Mouse (Mus musculus): ENCODE results near the gene Oser1.
A peak's percentile ranks its signal among the peaks of the same experiment; 100 is the strongest.
"Not testable (repeated sequence)": the region's sequence is repeated elsewhere in the genome, so short reads cannot be mapped to it uniquely, and the experiment has no call there.

Gene Oser1

DNA sequence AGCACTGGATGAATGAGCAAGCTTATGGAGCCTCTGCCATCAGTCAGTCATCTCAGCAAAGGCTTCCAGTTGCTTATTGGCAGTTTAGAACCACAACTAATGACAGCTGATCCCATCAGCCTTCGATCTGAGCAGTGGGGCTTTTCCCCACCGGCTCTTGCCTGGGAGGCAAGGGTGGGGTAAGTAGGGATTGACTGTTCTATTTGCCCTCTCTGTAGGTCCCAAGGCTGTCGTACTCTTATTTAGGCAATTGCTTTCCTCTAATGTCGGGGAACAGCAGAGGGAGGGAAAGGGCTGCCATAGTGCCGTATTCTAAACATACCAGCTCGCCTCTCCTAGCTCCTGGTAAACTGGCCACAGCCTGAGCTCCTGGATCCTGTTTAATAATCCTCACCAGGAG is at the start of gene Oser1:
Gene Oser1, minus strand, starts transcription at position 101 of the 400 bp plus-strand sequence.
- DNase-seq = peak; percentile 74

DNA sequence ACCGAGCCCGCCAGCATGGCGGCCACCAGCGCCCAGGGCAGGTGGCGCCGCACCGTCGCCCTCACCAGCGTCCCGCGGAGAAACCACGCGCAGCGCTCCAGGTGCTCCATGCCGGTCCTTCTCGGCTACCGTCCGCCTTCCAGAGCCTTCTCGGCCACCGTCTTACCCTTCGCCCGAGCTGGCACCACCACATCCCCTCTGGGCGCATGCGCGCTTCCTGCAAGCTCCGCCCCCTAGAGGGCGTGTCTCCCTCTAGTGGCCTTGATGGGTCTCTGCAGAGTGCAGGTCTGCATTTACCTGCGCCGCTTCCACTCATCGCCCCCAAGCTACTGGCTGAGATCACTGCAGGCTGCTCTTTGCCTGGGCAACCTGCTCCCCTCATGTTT is 48.0 kb upstream of the Oser1 start, which contains the start of gene Fitm2:
Gene Fitm2, minus strand, starts transcription at position 164 of the 386 bp plus-strand sequence.
- peak; percentile 99 for DNase-seq

DNA sequence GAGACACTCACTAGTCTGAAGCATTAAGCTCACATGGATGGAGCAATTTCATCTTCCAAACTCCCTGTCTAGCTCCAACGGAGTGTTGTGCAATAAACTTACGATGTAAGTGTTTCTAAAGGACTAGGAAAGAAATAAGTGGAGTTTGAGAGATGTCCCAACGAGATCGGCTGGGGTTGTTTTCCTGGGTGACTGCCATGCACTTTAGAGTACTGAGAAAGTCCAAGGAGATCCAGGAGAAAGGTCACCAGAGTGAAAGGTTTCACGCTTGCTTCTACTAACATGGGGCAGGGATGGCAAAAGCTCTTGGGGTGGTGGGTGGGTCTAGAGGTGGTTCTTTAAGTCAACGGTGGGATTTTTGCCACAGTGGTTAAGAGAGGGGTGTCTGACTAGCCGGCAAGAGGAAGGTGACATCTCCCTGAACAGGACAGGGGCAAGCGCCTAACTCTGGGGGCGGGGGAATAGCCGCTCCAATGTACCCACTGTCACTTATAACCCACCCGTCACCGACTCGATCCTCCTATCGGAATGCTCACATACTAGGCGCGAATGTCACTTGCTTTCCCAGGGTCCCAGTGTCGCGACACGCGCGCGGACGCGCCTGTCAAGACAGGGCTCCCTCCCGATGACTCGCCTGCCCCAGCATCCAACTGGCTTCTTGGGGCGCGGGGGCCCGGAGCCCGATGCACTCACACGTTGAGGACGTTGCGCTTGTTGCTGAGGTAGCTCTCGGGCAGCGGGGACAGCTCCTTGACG is 47.4 kb upstream of the Oser1 start:
- DNase-seq = no peak

DNA sequence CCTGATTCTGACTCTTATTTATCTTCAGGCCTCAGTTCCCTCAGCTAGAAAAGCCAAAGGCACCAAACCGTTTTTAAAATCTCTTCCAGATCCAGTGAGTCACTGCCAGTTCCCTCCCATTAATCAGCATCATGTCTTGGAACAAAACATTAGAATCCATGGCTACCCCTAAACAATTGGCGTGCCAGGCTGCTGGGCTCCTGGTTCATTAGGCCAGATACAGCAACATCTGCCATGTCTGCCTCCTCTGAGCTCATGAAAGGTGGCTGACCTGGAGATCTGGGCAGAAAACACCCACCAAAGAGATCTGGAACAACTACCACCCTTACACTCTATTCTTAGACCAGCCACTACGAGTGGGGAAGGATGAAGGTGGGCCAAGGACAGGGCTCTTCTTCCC is 46.6 kb upstream of the Oser1 start:
- DNase-seq = peak; percentile 97

DNA sequence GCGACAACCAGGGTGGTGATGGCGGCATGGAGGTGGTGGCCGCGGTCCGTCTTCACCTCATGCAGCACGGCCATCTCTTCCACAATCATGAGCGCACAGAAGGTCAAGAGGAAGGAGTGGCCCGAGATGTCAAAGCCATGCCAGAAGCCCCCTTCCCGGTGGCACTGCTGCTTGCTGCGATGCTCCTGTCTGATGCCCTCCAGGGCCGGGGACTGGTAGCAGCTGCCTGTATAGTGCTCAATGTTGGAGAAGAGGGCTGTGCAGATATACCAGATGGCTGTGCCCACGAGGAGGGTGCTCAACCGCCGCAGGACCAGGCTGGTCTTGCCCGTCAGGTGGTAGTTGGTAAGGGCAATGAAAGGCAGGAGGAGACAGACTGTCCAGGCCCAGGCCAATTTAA is 45.2 kb upstream of the Oser1 start:
- DNase-seq = peak; percentile 91

DNA sequence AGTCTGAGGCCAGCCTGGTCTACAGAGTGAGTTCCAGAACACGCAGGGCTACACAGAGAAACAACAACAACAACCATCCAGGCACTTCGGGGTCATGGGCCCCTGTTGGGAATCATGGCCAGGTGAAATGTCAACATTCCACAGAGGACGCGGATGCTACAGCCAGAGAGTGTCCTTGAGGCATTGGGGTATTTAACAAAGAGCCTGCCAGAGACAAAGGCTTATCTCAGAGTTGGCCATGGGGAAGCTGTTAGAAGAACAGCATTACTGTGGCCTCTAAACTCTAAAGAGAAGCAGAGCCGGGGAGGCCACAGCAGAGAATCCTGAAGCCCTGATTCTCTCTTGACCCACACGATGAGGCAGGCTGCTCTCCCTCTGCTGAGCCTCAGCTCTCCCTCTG is 44.4 kb upstream of the Oser1 start:
- no peak for DNase-seq

DNA sequence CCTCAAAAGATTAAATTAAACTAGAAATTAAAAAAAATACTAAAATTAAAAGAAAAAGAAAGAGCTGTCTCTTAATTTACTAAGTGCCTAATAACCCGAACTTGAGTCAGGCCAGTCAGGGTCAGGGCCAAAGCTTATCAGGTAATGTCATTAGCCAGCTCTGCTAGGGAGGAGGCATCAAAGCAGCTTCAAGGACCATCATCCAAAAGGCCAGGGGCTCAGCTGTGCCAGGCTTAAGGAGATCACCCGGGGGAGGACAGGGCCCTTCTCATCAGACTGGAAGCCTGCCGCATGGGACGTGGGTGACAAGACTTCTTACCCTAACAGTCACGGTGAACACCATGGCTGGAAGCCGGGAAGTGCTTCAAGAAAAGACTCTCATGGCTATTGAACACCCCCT is 43.1 kb upstream of the Oser1 start:
- peak; percentile 91 for DNase-seq

DNA sequence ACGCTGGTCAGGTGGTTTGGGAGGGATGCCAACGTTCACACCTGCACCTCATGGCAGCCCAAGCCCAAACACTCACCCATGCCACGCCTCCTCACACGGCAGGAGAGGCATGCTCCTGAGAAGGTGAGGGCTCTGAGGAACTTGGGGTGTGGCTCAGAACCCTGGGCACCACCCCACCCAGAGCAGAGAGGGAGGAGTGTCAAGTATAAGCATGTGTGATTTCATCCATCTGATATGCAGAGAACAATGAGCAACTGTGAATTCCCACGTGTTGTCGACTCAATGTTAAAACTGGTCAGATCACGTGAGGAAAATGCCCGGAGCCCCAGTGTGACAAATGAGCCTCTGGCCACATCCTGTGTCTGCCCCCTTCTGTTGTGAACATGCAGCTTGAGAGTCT is 42.3 kb upstream of the Oser1 start:
- DNase-seq = no peak

DNA sequence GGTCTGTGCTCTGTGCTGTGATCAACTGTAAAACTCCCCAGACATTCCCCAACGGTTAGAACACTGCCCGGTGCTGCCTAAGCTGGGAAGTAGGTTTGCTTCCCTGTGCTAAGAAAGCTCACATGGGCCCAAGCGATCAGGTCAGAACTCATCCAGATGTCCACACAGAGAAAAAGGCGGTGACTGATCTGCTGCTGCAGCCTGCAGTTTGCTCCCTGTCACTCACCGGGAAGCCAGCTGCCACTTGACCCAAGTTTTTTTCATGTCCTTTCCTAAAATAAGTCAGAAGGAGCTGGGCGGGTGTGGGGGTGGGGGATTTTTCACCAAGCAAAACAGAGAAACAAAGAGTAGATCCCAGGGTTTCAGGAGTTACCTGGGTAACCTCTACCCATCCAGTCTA is 40.1 kb upstream of the Oser1 start:
- DNase-seq = peak; percentile 95

DNA sequence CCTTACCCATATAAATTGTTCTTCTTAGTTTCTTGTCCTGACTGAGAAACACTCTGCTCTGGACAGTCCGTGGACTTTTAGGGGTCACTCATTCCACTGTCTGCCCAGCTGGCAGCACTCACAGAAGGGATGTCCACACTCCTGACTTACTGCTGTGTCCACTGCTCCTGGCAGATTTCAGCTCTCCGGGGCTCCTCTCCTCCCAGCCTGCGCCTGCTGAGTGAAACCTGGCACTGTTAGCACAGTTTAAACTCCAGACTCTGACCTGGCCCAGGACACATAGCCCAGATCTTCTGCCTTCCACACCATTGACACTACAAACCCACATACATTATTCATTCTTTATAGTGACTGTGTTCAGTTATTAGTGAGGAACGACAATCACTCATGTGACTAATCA is 39.5 kb upstream of the Oser1 start:
- DNase-seq = peak; percentile 92

DNA sequence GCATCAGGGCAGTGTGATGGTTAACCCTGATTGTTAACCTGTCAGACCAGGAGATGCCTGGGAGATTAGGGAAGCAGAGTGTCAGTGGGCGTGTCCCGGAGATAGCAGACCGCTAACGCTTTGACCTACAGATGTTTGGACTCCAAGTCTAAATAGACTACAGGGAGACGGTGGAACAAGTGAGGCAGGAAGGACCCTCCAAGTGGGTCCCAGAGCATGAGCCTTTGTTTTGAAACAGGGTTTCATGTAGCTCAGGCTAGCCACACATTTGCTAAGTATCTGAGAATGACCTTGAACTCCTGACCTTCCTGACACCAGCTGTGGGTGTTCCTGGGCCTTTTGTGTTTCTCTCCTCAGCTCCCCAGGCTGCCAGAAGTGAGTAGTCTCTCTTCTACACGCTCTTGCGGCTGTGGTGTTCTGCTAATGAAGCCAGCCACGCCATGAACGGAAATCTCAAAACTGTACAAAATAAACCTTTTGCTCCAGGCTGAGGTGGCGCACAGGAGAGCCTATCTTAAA is 38.8 kb upstream of the Oser1 start:
- no peak for DNase-seq

DNA sequence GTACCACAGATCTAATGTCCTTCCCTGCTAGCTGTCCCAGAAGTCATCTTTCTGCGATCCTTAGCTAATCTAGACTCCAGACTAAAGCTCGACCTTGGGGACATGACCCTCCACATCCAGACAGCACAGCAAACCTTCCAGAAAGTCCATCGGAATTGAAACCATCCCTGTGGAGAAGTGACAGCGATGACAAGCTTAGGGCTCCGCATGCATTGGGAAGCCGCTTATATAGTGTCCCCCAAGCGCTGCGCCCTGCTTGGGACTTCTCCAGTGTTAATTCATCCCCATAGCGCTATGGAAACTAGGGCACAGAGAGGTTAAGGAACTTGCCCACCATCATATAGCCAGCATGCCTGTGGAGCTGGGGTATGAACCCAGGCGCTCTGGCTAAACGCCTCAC is 38.3 kb upstream of the Oser1 start:
- DNase-seq = peak; percentile 91

DNA sequence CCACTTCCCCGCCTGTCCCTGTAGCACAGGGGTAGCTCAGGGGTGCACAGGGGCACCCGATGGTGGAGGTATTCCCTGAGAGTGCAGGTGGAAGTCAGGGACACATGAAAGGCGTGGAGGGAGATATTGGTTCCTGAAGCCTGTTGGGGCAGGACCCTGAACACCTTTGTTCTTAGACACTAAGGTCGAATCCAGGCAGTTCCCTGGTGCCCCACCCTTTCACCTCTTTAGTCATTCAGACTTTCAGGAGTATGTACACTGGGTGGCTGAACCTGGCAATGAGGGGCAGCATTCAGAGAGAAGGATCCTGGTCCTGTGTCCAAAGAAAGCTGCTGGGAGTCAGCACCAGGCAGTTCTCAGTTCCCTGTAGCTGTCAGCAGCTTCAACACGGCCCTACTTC is 37.9 kb upstream of the Oser1 start:
- no peak for DNase-seq

DNA sequence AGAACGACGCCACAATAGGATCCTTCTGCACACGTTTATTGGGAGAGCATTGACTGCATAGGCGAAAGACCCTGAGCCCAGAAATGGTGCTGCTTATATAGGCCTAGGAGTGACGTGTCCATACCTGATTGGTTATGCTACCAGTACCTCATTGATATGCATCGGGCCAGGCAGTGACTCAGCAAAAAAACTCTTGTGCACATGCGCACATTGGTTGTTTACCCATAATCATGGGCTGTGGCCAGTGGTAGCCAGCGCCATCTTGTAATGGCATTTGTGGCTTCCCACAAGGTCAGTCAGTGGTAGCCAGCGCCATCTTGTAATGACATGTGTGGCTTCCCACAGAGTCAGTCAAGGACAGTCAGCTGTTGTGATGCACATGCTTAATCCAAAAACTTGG is 36.8 kb upstream of the Oser1 start:
- not testable (repeated sequence) for DNase-seq

DNA sequence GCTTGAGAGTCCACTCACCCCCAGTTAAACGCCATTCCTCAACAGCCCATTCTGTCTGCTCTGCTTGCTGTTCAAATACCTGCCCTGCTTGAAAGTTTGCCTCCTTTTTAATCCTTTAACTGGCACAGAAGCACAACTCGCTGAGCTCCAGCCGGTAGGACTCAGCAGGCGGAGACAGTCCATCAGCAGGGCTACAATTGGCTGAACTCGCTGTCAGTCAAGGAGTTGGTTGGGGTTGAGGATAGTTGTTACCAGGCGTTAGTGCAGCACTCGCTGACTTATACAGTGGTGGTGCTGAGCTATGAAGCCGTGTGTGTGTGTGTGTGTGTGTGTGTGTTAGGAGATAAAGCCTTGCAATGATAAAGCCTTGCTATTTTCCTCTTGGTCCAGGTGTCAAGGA is 36.1 kb upstream of the Oser1 start:
- DNase-seq = peak; percentile 91

DNA sequence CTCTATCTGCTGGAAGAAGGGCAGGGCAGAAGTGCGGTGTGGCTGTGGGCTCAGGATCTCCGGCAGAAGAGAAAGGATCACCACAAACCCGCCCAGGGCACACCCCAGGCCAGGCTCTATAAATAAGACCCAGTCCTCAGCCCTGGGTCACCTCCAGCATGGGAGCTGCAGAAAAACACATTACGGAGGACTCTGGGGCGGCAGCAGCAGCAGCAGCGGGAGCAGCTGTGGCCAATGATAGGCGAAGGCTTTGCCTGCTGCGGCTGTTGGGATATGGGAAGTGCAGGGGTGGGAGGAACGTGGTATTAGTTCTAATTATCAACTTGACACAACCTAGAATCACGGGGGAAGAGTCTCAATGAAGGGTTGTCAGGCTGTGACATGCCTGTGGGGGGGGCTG is 34.9 kb upstream of the Oser1 start:
- DNase-seq = peak; percentile 95

DNA sequence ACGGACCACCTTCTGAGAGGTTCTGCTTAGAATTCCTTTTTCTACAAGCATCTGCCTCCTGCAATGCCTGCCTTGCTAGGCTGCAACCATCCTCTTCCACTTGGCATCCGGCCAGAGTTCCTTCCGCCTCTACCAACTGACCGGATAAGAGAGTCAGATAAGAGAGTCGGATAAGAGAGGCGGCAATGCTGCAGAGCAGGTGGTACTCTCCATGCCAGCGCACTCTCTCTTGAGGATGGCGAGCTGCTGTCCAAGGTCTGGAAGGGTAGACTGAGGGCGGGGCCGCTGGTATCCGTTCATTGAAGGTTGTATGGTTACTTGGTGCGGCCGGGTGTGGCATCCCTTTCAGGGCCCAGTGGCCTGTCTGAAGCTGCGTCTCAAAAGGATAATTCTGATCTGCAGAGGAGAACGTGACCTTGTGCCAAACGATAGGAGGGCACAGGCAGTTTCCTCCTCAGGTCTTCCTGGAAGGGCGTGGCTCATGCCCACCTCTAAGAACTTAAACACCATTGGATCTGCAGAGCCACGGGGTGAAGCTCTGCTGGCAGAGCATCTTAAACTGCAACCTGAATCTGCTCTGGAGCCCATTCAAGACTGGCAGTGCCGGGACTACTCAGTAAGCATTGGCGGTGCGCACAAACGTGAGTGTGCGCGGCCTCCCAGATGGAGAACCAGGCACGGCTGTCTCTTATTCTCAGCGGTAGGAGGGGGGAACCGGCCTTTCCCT is 34.2 kb upstream of the Oser1 start:
- DNase-seq = no peak

DNA sequence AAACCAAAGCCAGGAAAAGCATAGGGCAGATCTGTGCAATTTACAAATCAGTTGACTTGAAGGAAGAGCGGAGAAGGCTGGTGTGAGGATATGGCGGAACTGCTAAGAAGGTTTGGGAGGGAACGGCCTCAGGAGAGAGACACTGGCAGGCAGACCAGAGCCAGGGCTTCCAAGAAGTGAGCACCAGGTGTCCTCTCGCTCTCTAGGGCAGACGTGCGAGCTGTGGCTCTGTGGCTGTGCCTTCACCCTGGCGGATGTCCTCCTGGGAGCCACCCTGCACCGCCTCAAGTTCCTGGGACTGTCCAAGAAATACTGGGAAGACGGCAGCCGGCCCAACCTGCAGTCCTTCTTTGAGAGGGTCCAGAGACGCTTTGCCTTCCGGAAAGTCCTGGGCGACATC is 28.9 kb upstream of the Oser1 start:
- DNase-seq = peak; percentile 79

DNA sequence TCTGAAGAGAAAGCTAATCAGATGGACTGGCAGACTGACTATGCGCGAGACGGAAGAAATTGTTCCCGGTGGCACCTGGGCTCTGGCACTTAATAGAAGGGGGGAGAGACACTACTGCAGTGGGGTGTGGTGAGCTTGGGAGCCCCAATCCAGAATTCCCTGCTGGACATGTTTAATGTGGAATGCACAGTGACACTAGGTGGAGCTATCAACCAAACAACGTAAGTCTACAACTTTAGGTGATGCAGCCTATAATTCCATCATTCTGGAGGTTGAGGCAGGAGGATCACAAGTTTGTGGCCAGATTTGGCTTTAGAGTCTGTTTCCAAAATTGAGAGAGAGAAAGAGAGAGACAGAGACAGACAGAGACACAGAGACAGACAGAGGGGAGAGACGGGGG is 28.2 kb upstream of the Oser1 start:
- peak; percentile 81 for DNase-seq

DNA sequence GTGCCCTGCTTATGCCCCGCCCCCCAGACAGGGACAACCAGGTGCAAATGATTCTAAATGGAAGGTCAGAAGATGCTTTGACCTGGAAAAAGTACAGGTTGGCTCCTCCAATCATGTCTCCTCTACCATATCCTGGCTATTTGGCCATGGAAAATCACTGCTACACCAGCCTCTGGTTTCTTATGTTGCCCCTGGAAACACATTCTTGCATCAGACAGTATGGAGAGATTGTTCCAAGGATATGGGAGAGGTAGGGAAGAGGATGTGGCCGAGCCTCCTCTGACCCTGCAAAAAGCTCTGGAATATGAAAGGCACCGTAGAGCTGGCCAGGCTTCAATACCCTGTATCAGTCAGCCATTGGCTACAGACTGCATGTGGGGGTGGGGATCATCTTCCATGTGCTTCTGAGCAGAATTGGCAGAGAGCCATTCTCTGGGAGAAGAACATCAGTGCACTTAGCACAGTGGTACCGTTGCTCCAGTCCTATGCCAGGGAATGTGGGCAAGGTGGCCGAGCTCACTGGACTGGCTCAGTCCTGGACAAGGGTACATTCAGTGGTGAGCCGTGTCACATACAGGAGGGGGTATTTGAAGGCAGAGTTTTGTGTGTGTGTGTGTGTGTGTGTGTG is 26.3 kb upstream of the Oser1 start:
- DNase-seq = peak; percentile 85

DNA sequence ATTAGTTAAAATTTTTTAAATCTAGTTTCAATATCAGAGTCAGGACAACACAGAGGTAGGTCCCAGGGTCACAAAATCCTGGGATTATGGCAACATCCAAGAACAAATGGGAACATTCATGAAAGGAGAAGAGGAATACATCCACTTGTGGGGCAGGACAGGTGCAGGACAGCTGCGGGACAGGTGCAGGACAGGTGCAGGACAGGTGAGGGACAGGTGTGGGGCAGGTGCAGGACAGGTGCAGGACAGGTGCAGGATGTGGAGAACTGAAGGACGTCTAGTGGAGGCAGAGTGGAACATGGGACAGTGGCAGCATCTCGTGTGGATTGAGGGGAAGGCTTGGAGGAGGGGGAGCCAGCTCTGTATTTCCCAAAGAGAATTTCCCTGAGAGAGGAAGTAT is 24.8 kb upstream of the Oser1 start:
- no peak for DNase-seq

DNA sequence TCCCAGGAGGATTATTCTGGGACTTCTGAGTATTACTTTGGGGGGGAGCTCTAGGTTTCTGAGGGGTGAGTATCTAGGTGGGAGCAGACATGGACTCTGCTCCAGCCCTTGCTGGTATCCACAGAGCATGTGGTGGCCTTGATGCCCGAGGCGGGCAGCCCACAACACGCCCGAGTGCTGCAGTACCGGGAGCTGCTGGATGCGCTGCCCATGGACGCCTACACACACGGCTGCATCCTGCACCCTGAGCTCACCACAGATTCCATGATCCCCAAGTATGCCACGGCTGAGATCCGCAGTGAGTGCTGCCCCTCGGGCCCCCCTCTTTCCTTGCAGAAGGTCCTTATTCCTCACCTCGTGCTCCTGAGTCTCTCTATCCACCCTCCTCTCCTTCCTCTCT is 22.9 kb upstream of the Oser1 start:
- no peak for DNase-seq

DNA sequence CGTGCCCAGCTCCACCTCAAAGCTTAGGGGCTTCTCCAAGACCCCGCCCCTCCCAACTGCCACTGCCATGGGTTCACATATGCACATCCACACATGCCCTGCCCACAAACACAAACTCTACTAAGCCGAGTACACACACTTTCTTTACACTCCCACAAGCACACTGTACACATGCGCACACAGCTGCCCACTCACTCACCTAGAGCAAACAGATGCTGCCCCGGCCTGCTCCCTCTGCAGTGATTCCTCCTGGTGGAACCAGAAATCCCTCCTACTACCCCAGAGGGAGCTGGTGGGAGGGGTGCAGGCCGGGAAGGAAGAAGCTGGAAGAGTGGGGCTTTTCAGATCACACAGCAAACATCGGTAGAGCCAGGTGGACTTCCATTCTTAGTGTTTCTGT is 19.5 kb upstream of the Oser1 start:
- no peak for DNase-seq

DNA sequence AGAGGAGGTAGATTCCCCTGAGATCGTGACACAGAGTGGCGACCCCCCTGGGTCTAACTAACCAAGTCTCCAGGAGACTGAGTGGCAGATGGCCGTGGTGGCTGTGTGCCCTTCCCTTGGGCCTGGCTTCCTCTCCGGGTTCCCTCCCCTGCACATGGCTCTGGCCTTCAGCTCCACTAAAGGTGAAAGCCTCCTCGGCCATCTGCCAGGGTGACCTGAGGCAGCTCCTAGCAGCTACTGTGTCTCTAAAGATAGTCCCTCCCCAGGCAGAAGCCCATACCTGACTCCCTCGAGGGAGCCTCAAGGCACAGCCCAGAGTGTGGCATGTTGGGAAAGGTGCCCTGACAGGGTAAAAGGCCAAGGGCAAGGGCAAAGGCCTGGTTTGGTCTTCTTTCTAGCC is 19.0 kb upstream of the Oser1 start:
- DNase-seq = peak; percentile 97
